Mouse (Mus musculus): ENCODE data around the gene H2-M5. TPM values are rescaled to one million over a fixed set of nuclear protein-coding genes. Genes with fewer than 3 reads are reported as not detected.

Gene H2-M5
- total RNA-seq, 2 experiments from 2014 or later: not detected

GRCm38 (mm10) chr17:36950981-36951947 is 38.1 kb downstream of the H2-M5 start, which contains the start of gene Ppp1r11:
TSS of gene Ppp1r11 (minus strand) at chr17:36951741.
- peak; percentile 93 for ATAC-seq (replicated peaks; ENCODE audit: poor library complexity, severe bottlenecking)

GRCm38 (mm10) chr17:36949265-36949664 is 40.1 kb downstream of the H2-M5 start:
- no peak for ATAC-seq (replicated peaks; ENCODE audit: poor library complexity, severe bottlenecking)

- no peak for ATAC-seq (replicated peaks; ENCODE audit: poor library complexity, severe bottlenecking)
These were observed 41.1 kb downstream of the H2-M5 start for GRCm38 (mm10) chr17:36948286-36948685.

GRCm38 (mm10) chr17:36947051-36947819 is 42.1 kb downstream of the H2-M5 start:
- peak; percentile 17 for ATAC-seq (replicated peaks; ENCODE audit: poor library complexity, severe bottlenecking)

- ATAC-seq (replicated peaks; ENCODE audit: poor library complexity, severe bottlenecking): no peak
These were observed 45.1 kb downstream of the H2-M5 start for GRCm38 (mm10) chr17:36944121-36944775.

- no peak for ATAC-seq (replicated peaks; ENCODE audit: poor library complexity, severe bottlenecking)
These were observed 45.6 kb downstream of the H2-M5 start for GRCm38 (mm10) chr17:36943691-36944090.

- peak; percentile 36 for ATAC-seq (replicated peaks; ENCODE audit: poor library complexity, severe bottlenecking)
These were observed 46.4 kb downstream of the H2-M5 start, which contains the start of gene Rnf39 for GRCm38 (mm10) chr17:36942791-36943471. TSS of gene Rnf39 (plus strand) at chr17:36942918.

- ATAC-seq (replicated peaks; ENCODE audit: poor library complexity, severe bottlenecking): peak; percentile 1; the same call in 1 of the 2 replicates
These were observed 46.9 kb downstream of the H2-M5 start for GRCm38 (mm10) chr17:36942391-36942790.

- ATAC-seq (replicated peaks; ENCODE audit: poor library complexity, severe bottlenecking): no peak
These were observed 51.3 kb downstream of the H2-M5 start for GRCm38 (mm10) chr17:36938056-36938455.

Other genes starting within 250 kb of the H2-M5 start
- not detected in 2 replicates for gene H2-M10.5, start 216.6 kb downstream of the H2-M5 start, total RNA-seq (2014; fragmentation: Nextera tagmentation)
- not detected in 2 replicates for gene H2-M10.5, start 216.6 kb downstream of the H2-M5 start, total RNA-seq (2017)
- gene H2-M10.6, start 177.4 kb downstream of the H2-M5 start, total RNA-seq (2014; fragmentation: Nextera tagmentation): not detected in 2 replicates
- not detected in 2 replicates for gene H2-M10.6, start 177.4 kb downstream of the H2-M5 start, total RNA-seq (2017)
- gene Trim26, start 152.4 kb downstream of the H2-M5 start, total RNA-seq (2014; fragmentation: Nextera tagmentation): 16.1 and 25.1 TPM in 2 replicates
- gene Trim26, start 152.4 kb downstream of the H2-M5 start, total RNA-seq (2017): 8.4 and 11.9 TPM in 2 replicates
- not detected in 2 replicates for gene Trim15, start 122.3 kb downstream of the H2-M5 start, total RNA-seq (2014; fragmentation: Nextera tagmentation)
- not detected in 2 replicates for gene Trim15, start 122.3 kb downstream of the H2-M5 start, total RNA-seq (2017)
- gene Trim10, start 120.0 kb downstream of the H2-M5 start, total RNA-seq (2014; fragmentation: Nextera tagmentation): not detected in 2 replicates
- 0.39 TPM in 1 of 2 replicates, not detected in the other for gene Trim10, start 120.0 kb downstream of the H2-M5 start, total RNA-seq (2017)
- not detected in 2 replicates for gene Trim40, start 99.4 kb downstream of the H2-M5 start, total RNA-seq (2014; fragmentation: Nextera tagmentation)
- not detected in 2 replicates for gene Trim40, start 99.4 kb downstream of the H2-M5 start, total RNA-seq (2017)
- not detected in 2 replicates for gene Trim31, start 91.4 kb downstream of the H2-M5 start, total RNA-seq (2014; fragmentation: Nextera tagmentation)
- gene Trim31, start 91.4 kb downstream of the H2-M5 start, total RNA-seq (2017): not detected in 2 replicates
- gene Rnf39, start 46.6 kb downstream of the H2-M5 start, total RNA-seq (2014; fragmentation: Nextera tagmentation): not detected in 2 replicates
- not detected in 2 replicates for gene Rnf39, start 46.6 kb downstream of the H2-M5 start, total RNA-seq (2017)
- 81.0 and 96.9 TPM in 2 replicates for gene Ppp1r11, start 37.8 kb downstream of the H2-M5 start, total RNA-seq (2014; fragmentation: Nextera tagmentation)
- gene Ppp1r11, start 37.8 kb downstream of the H2-M5 start, total RNA-seq (2017): 91.6 and 110 TPM in 2 replicates
- gene Znrd1, start 31.0 kb downstream of the H2-M5 start, total RNA-seq (2014; fragmentation: Nextera tagmentation): 81.6 and 134 TPM in 2 replicates
- 25.6 and 35.4 TPM in 2 replicates for gene Znrd1, start 31.0 kb downstream of the H2-M5 start, total RNA-seq (2017)
- gene Znrd1as, start 30.9 kb downstream of the H2-M5 start, total RNA-seq (2014; fragmentation: Nextera tagmentation): 1.1 and 5.5 TPM in 2 replicates
- 9.1 and 11.2 TPM in 2 replicates for gene Znrd1as, start 30.9 kb downstream of the H2-M5 start, total RNA-seq (2017)
- not detected in 2 replicates for gene 2410137M14Rik, start 8.3 kb downstream of the H2-M5 start, total RNA-seq (2014; fragmentation: Nextera tagmentation)
- gene 2410137M14Rik, start 8.3 kb downstream of the H2-M5 start, total RNA-seq (2017): not detected in 2 replicates
- gene Zfp57, start 11.6 kb upstream of the H2-M5 start, total RNA-seq (2014; fragmentation: Nextera tagmentation): 1.2 TPM in 1 of 2 replicates, not detected in the other
- 0.57 TPM in 1 of 2 replicates, not detected in the other for gene Zfp57, start 11.6 kb upstream of the H2-M5 start, total RNA-seq (2017)
- gene Mog, start 33.9 kb upstream of the H2-M5 start, total RNA-seq (2014; fragmentation: Nextera tagmentation): not detected in 2 replicates
- gene Mog, start 33.9 kb upstream of the H2-M5 start, total RNA-seq (2017): not detected in 2 replicates
- 1.3 and 2.0 TPM in 2 replicates for gene Gabbr1, start 56.4 kb upstream of the H2-M5 start, total RNA-seq (2014; fragmentation: Nextera tagmentation)
- 0.57 and 1.7 TPM in 2 replicates for gene Gabbr1, start 56.4 kb upstream of the H2-M5 start, total RNA-seq (2017)
- not detected in 2 replicates for gene Olfr90, start 99.0 kb upstream of the H2-M5 start, total RNA-seq (2014; fragmentation: Nextera tagmentation)
- gene Olfr90, start 99.0 kb upstream of the H2-M5 start, total RNA-seq (2017): not detected in 2 replicates
- not detected in 2 replicates for gene Olfr91, start 108.7 kb upstream of the H2-M5 start, total RNA-seq (2014; fragmentation: Nextera tagmentation)
- gene Olfr91, start 108.7 kb upstream of the H2-M5 start, total RNA-seq (2017): not detected in 2 replicates
- gene Olfr92, start 130.6 kb upstream of the H2-M5 start, total RNA-seq (2014; fragmentation: Nextera tagmentation): not detected in 2 replicates
- not detected in 2 replicates for gene Olfr92, start 130.6 kb upstream of the H2-M5 start, total RNA-seq (2017)
- gene Olfr93, start 172.0 kb upstream of the H2-M5 start, total RNA-seq (2014; fragmentation: Nextera tagmentation): not detected in 2 replicates
- not detected in 2 replicates for gene Olfr93, start 172.0 kb upstream of the H2-M5 start, total RNA-seq (2017)
- gene Ubd, start 204.4 kb upstream of the H2-M5 start, total RNA-seq (2014; fragmentation: Nextera tagmentation): not detected in 2 replicates
- gene Ubd, start 204.4 kb upstream of the H2-M5 start, total RNA-seq (2017): not detected in 2 replicates
- gene Olfr94, start 211.5 kb upstream of the H2-M5 start, total RNA-seq (2014; fragmentation: Nextera tagmentation): not detected in 2 replicates
- gene Olfr94, start 211.5 kb upstream of the H2-M5 start, total RNA-seq (2017): not detected in 2 replicates
- not detected in 2 replicates for gene Olfr95, start 223.6 kb upstream of the H2-M5 start, total RNA-seq (2014; fragmentation: Nextera tagmentation)
- gene Olfr95, start 223.6 kb upstream of the H2-M5 start, total RNA-seq (2017): not detected in 2 replicates
- gene Olfr96, start 230.6 kb upstream of the H2-M5 start, total RNA-seq (2014; fragmentation: Nextera tagmentation): not detected in 2 replicates
- not detected in 2 replicates for gene Olfr96, start 230.6 kb upstream of the H2-M5 start, total RNA-seq (2017)
- gene Olfr97, start 247.8 kb upstream of the H2-M5 start, total RNA-seq (2014; fragmentation: Nextera tagmentation): not detected in 2 replicates
- gene Olfr97, start 247.8 kb upstream of the H2-M5 start, total RNA-seq (2017): not detected in 2 replicates